Mouse (Mus musculus): ENCODE results near the gene Zfp800. TPM values are rescaled to one million over a fixed set of nuclear protein-coding genes. Genes with fewer than 3 reads are reported as not detected.

Zfp800 gene
- 35.3 TPM for polyA plus RNA-seq (2017; shearing (Covaris generic))

GRCm38 (mm10) chr6:28397681-28398203 is at the start of gene Zfp800:
Gene Zfp800, minus strand, starts transcription at chr6:28398005.

GRCm38 (mm10) chr6:28428290-28428689 is 30.5 kb upstream of the Zfp800 start, which contains the start of gene Gcc1:
Gene Gcc1, minus strand, starts transcription at chr6:28428390.

GRCm38 (mm10) chr6:28427096-28427839 is 29.5 kb upstream of the Zfp800 start, which contains the start of gene Fscn3:
Gene Fscn3, plus strand, starts transcription at chr6:28427789.

GRCm38 (mm10) chr6:28423313-28423712 is 25.5 kb upstream of the Zfp800 start, which contains the start of gene Arf5:
Gene Arf5, plus strand, starts transcription at chr6:28423560.

Other genes starting within 250 kb of the Zfp800 start
- 112 TPM for gene Arf5, start 25.6 kb upstream of the Zfp800 start, polyA plus RNA-seq (2017; shearing (Covaris generic))
- not detected for gene Fscn3, start 29.8 kb upstream of the Zfp800 start, polyA plus RNA-seq (2017; shearing (Covaris generic))
- 34.5 TPM for gene Gcc1, start 30.4 kb upstream of the Zfp800 start, polyA plus RNA-seq (2017; shearing (Covaris generic))
- gene Pax4, start 51.3 kb upstream of the Zfp800 start, polyA plus RNA-seq (2017; shearing (Covaris generic)) = not detected
- gene Snd1, start 77.1 kb upstream of the Zfp800 start, polyA plus RNA-seq (2017; shearing (Covaris generic)) = 152 TPM

Measured in inflammation-experienced regulatory T-cells, adult 16 weeks (primary cell).